Mouse (Mus musculus) bone marrow, adult 2 months (tissue): ENCODE data around the gene Cpvl.

Source experiments
- CTCF ChIP-seq: fragments of 200-500 bp; IDR thresholded peaks from 2 replicates; pipeline ENCODE4 v1.5.1; 2011; ENCODE audit warnings: low read length, control low read depth; ENCODE audit not compliant: control insufficient read depth, insufficient read depth
- POLR2A ChIP-seq: fragments of 200-500 bp; IDR thresholded peaks from 2 replicates; pipeline ENCODE4 v1.6.1; 2011; ENCODE audit warnings: low read depth, mild to moderate bottlenecking, control low read depth, low read length, borderline replicate concordance; ENCODE audit not compliant: control insufficient read depth

- TF ChIP-seq CTCF: no peak
- TF ChIP-seq POLR2A: no peak
These were observed 38.7 kb downstream of the Cpvl start for GRCm38 (mm10) chr6:53939752-53940151.
